Comparison of ENCODE assay signal across 26 mouse cellular contexts in the genomic region with DNA sequence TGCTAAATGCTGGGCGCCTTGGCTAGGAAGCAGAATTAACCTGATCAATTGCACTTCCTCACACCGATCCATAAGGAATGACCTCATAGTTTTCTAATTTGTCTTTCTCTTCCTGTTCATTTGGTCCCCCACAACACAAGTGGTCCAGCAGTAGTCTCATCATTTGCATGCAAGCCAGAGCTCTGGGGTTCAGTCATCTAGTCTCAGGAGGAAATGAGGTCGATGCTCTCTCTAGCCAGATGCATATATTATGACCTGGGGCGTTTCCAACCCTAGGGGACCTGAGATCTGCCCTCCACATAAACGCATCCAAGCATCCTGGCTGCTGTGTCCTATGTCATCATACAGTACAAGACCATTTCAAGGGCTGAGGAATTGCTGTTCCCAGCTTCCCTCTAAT.
"Had no signal": no experiment of that assay in that cellular context is flagged by ENCODE, and none has a peak within 500 bp of the region (broad histone marks: within the 10 kb centered on the region; RNA-seq: fewer than 3 reads in every experiment).

No protein-coding gene starts in this region.

- H3K36me3 ChIP-seq: embryonic facial prominence, embryonic 10.5 days; embryonic facial prominence, embryonic 12.5 days; embryonic facial prominence, embryonic 13.5 days; embryonic facial prominence, embryonic 15.5 days; forebrain, embryonic 10.5 days; forebrain, embryonic 12.5 days; forebrain, embryonic 15.5 days had no signal

- H3K9ac ChIP-seq: embryonic facial prominence, embryonic 12.5 days; embryonic facial prominence, embryonic 13.5 days; embryonic facial prominence, embryonic 15.5 days; forebrain, embryonic 12.5 days; forebrain, embryonic 13.5 days; forebrain, embryonic 15.5 days; forebrain, postnatal 0 days had no signal

- DNase-seq: cerebellum, adult 9-10 months; cerebellum, adult 9-11 months; cerebellum, postnatal 10 days; cerebellum, postnatal 14 days; cerebellum, postnatal 25 days; cerebellum, postnatal 36 days; embryo, embryonic 11 days; forebrain, postnatal 0 days; gastrocnemius, adult 2 months; gastrocnemius, postnatal 10 days; gastrocnemius, postnatal 14 days; gastrocnemius, postnatal 25 days; gastrocnemius, postnatal 36 days; heart, adult 18-20 months; heart, adult 2 months had no signal

- ATAC-seq: forebrain, embryonic 13.5 days; forebrain, embryonic 14.5 days; forebrain, embryonic 15.5 days; forebrain, embryonic 16.5 days; forebrain, postnatal 0 days had no signal

- H3K4me3 ChIP-seq: embryonic facial prominence, embryonic 10.5 days; embryonic facial prominence, embryonic 12.5 days; embryonic facial prominence, embryonic 13.5 days; embryonic facial prominence, embryonic 15.5 days; erythroblast, embryonic 14.5 days; forebrain, embryonic 10.5 days; forebrain, embryonic 12.5 days; forebrain, embryonic 13.5 days; forebrain, embryonic 15.5 days; gastrocnemius, adult 2 months; heart, adult 2 months had no signal

- H3K27me3 ChIP-seq: embryonic facial prominence, embryonic 12.5 days; embryonic facial prominence, embryonic 13.5 days; embryonic facial prominence, embryonic 15.5 days; forebrain, embryonic 12.5 days; forebrain, embryonic 13.5 days; forebrain, embryonic 15.5 days had no signal

- H3K4me2 ChIP-seq: embryonic facial prominence, embryonic 12.5 days; embryonic facial prominence, embryonic 13.5 days; embryonic facial prominence, embryonic 15.5 days; forebrain, embryonic 12.5 days; forebrain, embryonic 13.5 days; forebrain, embryonic 15.5 days had no signal

- H3K27ac ChIP-seq: embryonic facial prominence, embryonic 10.5 days; embryonic facial prominence, embryonic 12.5 days; embryonic facial prominence, embryonic 13.5 days; embryonic facial prominence, embryonic 15.5 days; forebrain, embryonic 10.5 days; forebrain, embryonic 12.5 days; forebrain, embryonic 13.5 days; forebrain, embryonic 15.5 days; gastrocnemius, adult 2 months; heart, adult 2 months had no signal

- H3K4me1 ChIP-seq: embryonic facial prominence, embryonic 10.5 days; embryonic facial prominence, embryonic 12.5 days; embryonic facial prominence, embryonic 13.5 days; embryonic facial prominence, embryonic 15.5 days; forebrain, embryonic 10.5 days; forebrain, embryonic 12.5 days; forebrain, embryonic 13.5 days; forebrain, embryonic 15.5 days had no signal

- H3K9me3 ChIP-seq: embryonic facial prominence, embryonic 10.5 days; embryonic facial prominence, embryonic 12.5 days; embryonic facial prominence, embryonic 13.5 days; embryonic facial prominence, embryonic 15.5 days; forebrain, embryonic 10.5 days; forebrain, embryonic 12.5 days; forebrain, embryonic 13.5 days; forebrain, embryonic 15.5 days had no signal
